Mouse (Mus musculus) limb, embryonic 11.5 days (tissue): ENCODE data around the gene Mcemp1. TPM values are rescaled to one million over a fixed set of nuclear protein-coding genes. Genes with fewer than 3 reads are reported as not detected.
A peak's percentile ranks its signal among the peaks of the same experiment; 100 is the strongest.

Source experiments
- ATAC-seq: fragments of 200-750 bp; cut with Nextera tagmentation; 2 replicates; pipeline ENCODE4 v1.8.0; 2017; ENCODE audit warnings: low read depth; ENCODE audit not compliant: insufficient number of reproducible peaks, low FRiP score, low TSS enrichment
- DNase-seq: peaks from one replicate; pipeline ENCODE4 v3.0.0-alpha.2; 2015; ENCODE audit warnings: low spot score
- H3K27ac ChIP-seq: fragments of 300-500 bp; sonication (generic); replicated peaks from 2 replicates; pipeline ENCODE4 v1.5.1; 2014; ENCODE audit warnings: low read depth, mild to moderate bottlenecking, low read length
- H3K27me3 ChIP-seq: fragments of 300-500 bp; sonication (generic); 2 replicates; pipeline ENCODE4 v1.6.1; 2014; ENCODE audit warnings: mild to moderate bottlenecking, low read length, mixed read lengths; ENCODE audit not compliant: control insufficient read depth, insufficient read depth
- H3K36me3 ChIP-seq: fragments of 300-500 bp; sonication (generic); 2 replicates; pipeline ENCODE4 v1.6.1; 2014; ENCODE audit warnings: mild to moderate bottlenecking, low read length, moderate library complexity, mixed read lengths; ENCODE audit not compliant: control insufficient read depth, insufficient read depth
- H3K4me1 ChIP-seq: fragments of 300-500 bp; sonication (generic); 2 replicates; pipeline ENCODE4 v1.6.1; 2014; ENCODE audit warnings: low read length, mixed read lengths; ENCODE audit not compliant: control insufficient read depth, insufficient read depth
- H3K4me2 ChIP-seq: fragments of 300-500 bp; sonication (generic); 2 replicates; pipeline ENCODE4 v1.6.1; 2014; ENCODE audit warnings: low read depth, mild to moderate bottlenecking, moderate library complexity; ENCODE audit not compliant: severe bottlenecking
- H3K4me3 ChIP-seq: fragments of 300-500 bp; sonication (generic); 2 replicates; pipeline ENCODE4 v1.5.1; 2014; ENCODE audit warnings: low read depth, low read length
- H3K9ac ChIP-seq: fragments of 300-500 bp; sonication (generic); 2 replicates; pipeline ENCODE4 v1.6.1; 2014; ENCODE audit warnings: mild to moderate bottlenecking, low read length
- H3K9me3 ChIP-seq: fragments of 300-500 bp; sonication (generic); 2 replicates; pipeline ENCODE4 v1.6.1; 2016; ENCODE audit warnings: low read length; ENCODE audit not compliant: control insufficient read depth
- WGBS: fragments of 180-500 bp; shearing (Covaris S2); extraction: QIAGEN DNeasy Blood & Tissue Kit; methylation state at CpG from one replicate; pipeline ENCODE4 v1.1.7; 2014; 5-methylcytosine and 5-hydroxymethylcytosine counted together
- polyA plus RNA-seq: library from polyadenylated mRNA; unstranded; fragments of >200 nt; fragmentation: Nextera tagmentation; extraction: Ambion mirVana; gene quantifications from 2 replicates; pipeline ENCODE4 v1.2.1, GENCODE M21; 2014

The Mcemp1 gene
- polyA plus RNA-seq, 1 experiment from 2014 or later: 0.09 TPM

GRCm38 (mm10) chr8:3645804-3646203 is 19.8 kb upstream of the Mcemp1 start:
- Histone ChIP-seq H3K9me3 (no peaks in the 10 kb centered on the region), H3K4me3 (no peak overlapping the region), H3K4me2 (no peak overlapping the region), H3K27ac (no peak overlapping the region), H3K9ac (no peak overlapping the region), H3K4me1 (no peaks in the 10 kb centered on the region), H3K36me3 (no peaks in the 10 kb centered on the region), H3K27me3 (no peaks in the 10 kb centered on the region)
- DNase-seq (no peak), ATAC-seq (no peak)
- 28% methylated on average over 5 of the region's 5 CpGs for WGBS

DNA sequence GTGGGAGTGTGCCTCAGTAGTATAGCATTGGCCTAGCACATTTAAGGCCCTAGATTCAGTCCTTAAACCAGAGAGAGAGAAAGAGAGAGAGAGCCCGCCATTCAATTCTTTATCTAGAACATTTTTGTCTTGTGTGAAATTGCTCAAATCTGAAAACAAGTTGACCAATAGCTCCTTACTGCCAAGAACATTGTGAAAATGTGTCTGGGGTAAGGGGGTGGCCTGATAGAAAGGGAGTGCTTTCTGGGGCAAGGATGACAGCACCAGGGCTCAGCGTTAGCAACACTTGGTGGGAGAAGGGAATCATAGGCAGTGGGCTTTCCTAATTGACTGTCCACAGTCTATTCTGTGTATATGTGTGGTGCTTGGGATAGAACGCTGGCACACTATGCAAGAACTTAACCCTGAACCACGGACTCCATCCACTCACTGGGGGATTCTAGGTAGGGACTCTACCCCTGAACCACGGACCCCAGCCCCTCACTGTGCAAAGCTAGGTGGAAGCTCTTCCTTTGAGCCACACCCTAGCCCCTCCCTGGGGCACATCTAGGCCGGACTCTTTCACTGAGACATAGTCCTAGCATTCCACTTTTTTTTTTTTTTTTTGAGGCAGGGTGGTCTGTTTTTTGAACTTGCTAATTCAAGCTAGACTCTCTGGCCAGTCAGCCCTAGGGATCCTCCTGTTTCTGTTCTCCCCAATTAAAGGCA is 18.6 kb upstream of the Mcemp1 start:
- Histone ChIP-seq H3K9me3 (no peaks in the 10 kb centered on the region), H3K4me2 (no peak overlapping the region), H3K27ac (no peak overlapping the region), H3K36me3 (no peaks in the 10 kb centered on the region), H3K4me1 (no peaks in the 10 kb centered on the region), H3K4me3 (no peak overlapping the region), H3K27me3 (no peaks in the 10 kb centered on the region), H3K9ac (no peak overlapping the region)
- WGBS: 84% methylated on average over 6 of the region's 6 CpGs
- ATAC-seq (no peak), DNase-seq (no peak)

DNA sequence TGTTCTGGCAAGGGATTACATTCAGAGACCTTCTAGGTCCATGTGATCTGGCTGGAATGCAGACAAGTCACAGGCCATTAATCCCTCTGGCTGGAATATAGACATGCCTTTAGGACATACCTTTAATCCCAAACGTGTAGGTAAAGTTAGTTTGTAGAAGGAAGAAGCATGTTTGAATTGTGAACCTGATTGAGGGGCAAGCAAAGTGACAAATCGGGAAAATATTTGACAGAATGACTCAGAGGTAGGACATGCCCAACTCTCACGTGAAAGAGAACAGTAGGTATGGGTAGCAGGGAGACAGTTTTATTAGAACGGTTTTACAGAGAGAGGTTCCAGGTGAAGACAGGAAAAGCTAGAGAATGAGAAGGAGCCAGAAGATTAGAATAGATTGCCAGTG is 18.0 kb upstream of the Mcemp1 start:
- Histone ChIP-seq H3K27me3 (no peaks in the 10 kb centered on the region), H3K36me3 (no peaks in the 10 kb centered on the region), H3K4me2 (no peak overlapping the region), H3K9me3 (no peaks in the 10 kb centered on the region), H3K9ac (no peak overlapping the region), H3K4me1 (no peaks in the 10 kb centered on the region), H3K4me3 (no peak overlapping the region), H3K27ac (no peak overlapping the region)
- DNase-seq: no peak
- no peak for ATAC-seq
- WGBS: 82% methylated on average over 4 of the region's 4 CpGs

DNA sequence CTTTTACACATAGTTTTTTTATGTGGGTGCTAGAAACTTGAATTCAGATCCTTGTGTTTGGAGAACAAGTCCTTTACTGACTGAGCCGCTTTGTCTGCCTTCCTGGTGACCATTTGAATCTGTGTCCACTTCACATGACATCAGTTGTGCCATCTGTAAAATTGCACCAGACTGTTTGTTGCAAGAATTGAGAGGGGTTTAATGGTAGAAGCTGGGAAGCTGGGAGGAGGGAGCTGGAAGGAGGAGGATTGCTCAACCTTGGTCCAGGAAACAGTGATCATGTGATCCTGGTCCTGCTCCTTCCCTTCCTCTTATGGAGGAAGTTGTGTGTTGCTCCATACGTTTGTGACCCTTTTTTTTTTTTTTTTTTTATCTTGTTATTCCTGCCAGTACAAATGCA is 17.3 kb upstream of the Mcemp1 start:
- no peak overlapping the region for H3K9ac ChIP-seq
- no peak for ATAC-seq
- no peaks in the 10 kb centered on the region for H3K4me1 ChIP-seq
- no peaks in the 10 kb centered on the region for H3K9me3 ChIP-seq
- no peaks in the 10 kb centered on the region for H3K36me3 ChIP-seq
- no peak for DNase-seq
- H3K27me3 ChIP-seq: no peaks in the 10 kb centered on the region
- 91% methylated on average over 2 of the region's 2 CpGs for WGBS
- H3K4me3 ChIP-seq: no peak overlapping the region
- no peak overlapping the region for H3K4me2 ChIP-seq
- no peak overlapping the region for H3K27ac ChIP-seq

DNA sequence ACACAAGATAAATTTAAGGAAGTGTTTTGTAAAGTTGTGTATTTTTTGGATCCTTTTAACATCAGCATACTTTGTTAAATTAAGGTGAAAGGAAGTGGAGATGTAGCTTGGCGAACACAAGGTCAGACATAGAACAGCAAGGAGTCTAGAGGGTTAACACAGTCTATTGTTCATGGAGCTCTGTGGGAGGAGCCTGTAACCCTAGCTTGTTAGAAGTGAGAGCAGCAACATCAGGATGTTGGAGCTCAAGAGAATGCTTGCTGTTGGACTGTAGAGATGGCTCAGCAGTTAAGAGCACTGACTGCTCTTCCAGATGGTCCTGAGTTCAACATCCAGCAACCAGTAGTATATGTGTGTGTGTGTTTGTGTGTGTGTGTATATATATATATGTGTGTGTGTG is 16.6 kb upstream of the Mcemp1 start:
- H3K36me3 ChIP-seq: no peaks in the 10 kb centered on the region
- H3K4me1 ChIP-seq: no peaks in the 10 kb centered on the region
- H3K27ac ChIP-seq: no peak overlapping the region
- H3K9ac ChIP-seq: no peak overlapping the region
- H3K4me3 ChIP-seq: no peak overlapping the region
- 46% methylated on average over 1 of the region's 1 CpGs for WGBS
- ATAC-seq: no peak
- no peaks in the 10 kb centered on the region for H3K9me3 ChIP-seq
- H3K27me3 ChIP-seq: no peaks in the 10 kb centered on the region
- no peak overlapping the region for H3K4me2 ChIP-seq
- no peak for DNase-seq

DNA sequence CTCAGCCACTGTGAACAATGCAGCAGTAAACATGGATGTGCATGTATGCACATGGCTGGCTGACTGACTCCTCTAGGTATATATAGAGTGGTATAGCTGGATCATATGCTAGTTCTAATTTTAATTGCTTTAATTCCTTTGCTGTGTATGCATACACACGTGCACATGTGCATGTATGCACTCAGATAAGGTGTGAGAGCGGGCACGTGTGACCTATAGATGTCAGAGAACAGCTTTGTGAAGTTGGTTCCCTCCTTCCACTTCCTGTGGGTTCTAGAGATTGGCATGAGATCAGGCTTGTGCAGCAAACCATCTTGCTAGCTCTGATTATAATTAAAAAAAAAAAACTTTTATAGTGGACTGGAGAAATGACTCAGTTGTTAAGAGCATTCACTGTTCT is 12.7 kb upstream of the Mcemp1 start:
- Histone ChIP-seq H3K4me3 (no peak overlapping the region), H3K9ac (no peak overlapping the region), H3K4me1 (peaks cover 4% of the 10 kb centered on the region), H3K36me3 (no peaks in the 10 kb centered on the region), H3K9me3 (no peaks in the 10 kb centered on the region), H3K27me3 (no peaks in the 10 kb centered on the region), H3K27ac (no peak overlapping the region), H3K4me2 (no peak overlapping the region)
- 68% methylated on average over 3 of the region's 3 CpGs for WGBS
- ATAC-seq (no peak), DNase-seq (no peak)

DNA sequence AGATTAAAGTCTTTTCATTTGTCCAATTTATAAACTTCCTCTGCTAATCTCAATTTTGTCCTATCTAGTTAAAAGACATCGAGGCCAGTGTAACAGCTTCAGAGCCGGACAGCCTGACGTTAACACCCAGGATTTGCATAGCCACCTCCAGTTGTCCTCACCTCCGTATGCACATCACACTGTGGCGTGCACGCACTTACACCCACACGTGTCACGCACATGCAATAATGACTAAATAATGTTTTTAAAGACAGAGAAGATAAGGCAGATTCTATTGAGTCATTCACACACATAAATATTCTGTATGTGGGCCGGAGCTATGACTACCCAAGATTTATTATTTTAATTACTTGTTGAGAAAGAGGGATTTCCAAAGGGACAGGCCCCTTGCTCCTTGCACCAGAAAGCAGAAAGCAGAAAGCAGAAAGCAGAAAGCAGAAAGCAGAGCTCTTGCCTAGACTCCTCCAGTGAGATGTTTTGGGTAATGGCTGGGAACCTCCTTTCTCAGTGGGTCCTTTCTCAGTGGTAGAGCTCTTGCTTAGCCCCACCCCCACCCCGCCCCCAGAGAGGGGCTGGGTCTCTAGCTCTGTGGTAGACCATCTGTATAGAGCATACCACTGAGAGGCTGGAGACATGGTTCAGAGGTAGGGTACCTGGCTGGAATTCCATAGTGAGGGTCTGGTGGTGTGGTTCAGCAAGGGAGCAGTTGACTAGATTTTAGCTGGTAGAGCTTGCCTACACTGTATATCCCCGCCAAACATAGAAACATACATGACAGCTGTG is 10.6 kb upstream of the Mcemp1 start:
- no peak overlapping the region for H3K9ac ChIP-seq
- no peak overlapping the region for H3K27ac ChIP-seq
- no peak for DNase-seq
- H3K4me1 ChIP-seq: peaks cover 4% of the 10 kb centered on the region
- H3K27me3 ChIP-seq: no peaks in the 10 kb centered on the region
- H3K4me2 ChIP-seq: no peak overlapping the region
- no peak overlapping the region for H3K4me3 ChIP-seq
- 0 out of 2 replicates have a peak, but pooled peaks have one; percentile 11 for ATAC-seq
- H3K36me3 ChIP-seq: no peaks in the 10 kb centered on the region
- H3K9me3 ChIP-seq: no peaks in the 10 kb centered on the region
- WGBS: 70% methylated on average over 11 of the region's 11 CpGs

DNA sequence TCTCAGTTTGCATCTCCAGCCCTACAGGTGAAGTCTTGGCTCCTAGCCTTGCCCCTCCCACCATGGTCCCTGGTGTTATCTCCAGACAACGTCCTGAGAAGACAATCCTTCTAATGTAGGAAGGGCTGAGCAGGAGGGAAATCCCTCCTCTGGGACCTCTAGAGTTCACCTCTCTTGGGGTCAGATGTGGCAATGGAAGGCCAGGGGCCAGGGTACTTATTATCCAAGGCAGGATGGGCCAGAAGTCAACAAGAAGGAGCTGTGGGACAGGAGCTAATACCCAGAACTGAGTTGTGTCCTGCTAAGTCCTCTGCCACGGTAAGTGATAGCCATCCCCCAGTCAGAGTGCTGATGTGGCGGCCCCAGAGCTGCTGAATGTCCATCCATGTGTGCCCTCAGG is 10.0 kb upstream of the Mcemp1 start, which contains the start of gene Retn:
TSS of gene Retn (plus strand) at position 245 of the 400 bp plus-strand sequence.
- H3K4me3 ChIP-seq: no peak within 1 kb of the TSS
- peaks cover 4% of the 10 kb centered on the region for H3K4me1 ChIP-seq
- no peaks in the 10 kb centered on the region for H3K36me3 ChIP-seq
- DNase-seq: no peak
- H3K9me3 ChIP-seq: no peaks in the 10 kb centered on the region
- no peak within 1 kb of the TSS for H3K9ac ChIP-seq
- WGBS: 78% methylated on average over 3 of the region's 3 CpGs
- no peak within 1 kb of the TSS for H3K4me2 ChIP-seq
- ATAC-seq: no peak
- no peak within 1 kb of the TSS for H3K27ac ChIP-seq
- no peaks in the 10 kb centered on the region for H3K27me3 ChIP-seq
